Comparison of ENCODE assay signal across 9 mouse cellular contexts in the genomic region with DNA sequence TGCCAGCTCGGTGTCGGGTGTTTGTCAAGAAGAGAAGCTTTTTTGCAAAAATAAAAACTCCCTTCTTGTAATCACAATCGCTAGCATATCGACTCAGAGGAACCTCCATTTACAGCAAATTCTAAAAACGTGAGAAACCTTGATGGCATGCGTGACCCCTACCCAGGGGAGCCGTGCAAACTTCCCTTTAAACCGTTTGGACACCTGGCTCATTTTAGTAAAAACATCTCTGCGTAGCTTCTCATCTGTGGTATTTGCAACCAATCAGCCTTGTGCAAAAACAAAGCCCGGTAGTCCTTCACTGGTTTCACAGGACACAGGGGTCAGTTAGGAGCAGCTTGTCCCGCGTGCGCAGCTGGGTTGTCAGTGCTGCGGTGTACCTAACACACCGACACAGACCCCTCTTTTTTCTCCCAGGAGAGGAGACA. TPM values are rescaled to one million over a fixed set of nuclear protein-coding genes. Genes with fewer than 3 reads are reported as not detected.
DNase-seq lines count a peak whose midpoint lies in the region; ATAC-seq and TF ChIP-seq lines count a peak whose summit lies in the region.
"Had no signal": no experiment of that assay in that cellular context is flagged by ENCODE, and none has a peak within 500 bp of the region (broad histone marks: within the 10 kb centered on the region; RNA-seq: fewer than 3 reads in every experiment).

No protein-coding gene starts in this region.

- no peak for TF ChIP-seq CTCF in gastrocnemius, adult 2 months (IDR thresholded peaks at IDR 0.05)
- TF ChIP-seq CTCF in liver, adult 2 months (IDR thresholded peaks at IDR 0.05; ENCODE audit: low read depth, low read length), result no peak

- TF ChIP-seq POLR2A in liver, adult 2 months (IDR thresholded peaks at IDR 0.05; ENCODE audit: extremely low read depth, insufficient read depth, low read length), result no peak

- H3K36me3 ChIP-seq in liver, adult 2 months (ENCODE audit: control insufficient read depth, insufficient read depth, low read length), result no peaks in the 10 kb centered on the region

- peak; percentile 17 for DNase-seq in gastrocnemius, adult 2 months
- DNase-seq in gastrocnemius, postnatal 14 days, result no peak
- DNase-seq in heart, postnatal 36 days, result peak; percentile 21 to 29
- peak; percentile 64 for DNase-seq in liver, adult 2 months (ENCODE audit: extremely low read depth, low read depth, low spot score)
- DNase-seq in urinary bladder, postnatal 10 days (ENCODE audit: low spot score), result no peak
- DNase-seq in gastrocnemius, postnatal 4 days (ENCODE audit: low spot score in 2 of 2), result no peak

- peak overlapping the region; percentile 77; the same call in 1 of the 2 replicates for H3K27ac ChIP-seq in gastrocnemius, adult 2 months
- H3K27ac ChIP-seq in liver, adult 2 months (replicated peaks; ENCODE audit: insufficient read depth, low read depth, low read length), result peak overlapping the region; percentile 72

- intact Hi-C loops in gastrocnemius, adult 2 months (cut with DNase I), result loop anchor here (5.0 kb wide), 1 partner anchor 46 kb away; a partner anchor contains a TSS
- intact Hi-C loops in gastrocnemius, postnatal 14 days (cut with DNase I; ENCODE audit: low total_unique reads), result no loop called here
- intact Hi-C loops in heart, postnatal 36 days (cut with DNase I), result loop anchor here (5.0 kb wide), 1 partner anchor 46 kb away; a partner anchor contains a TSS

- H3K79me2 ChIP-seq in liver, adult 2 months (ENCODE audit: control insufficient read depth, insufficient read depth, low read length), result peaks cover 3% of the 10 kb centered on the region; the same call in 1 of the 2 replicates

- H3K4me3 ChIP-seq in gastrocnemius, adult 2 months, result peak overlapping the region; percentile 89
- peak overlapping the region; percentile 55 for H3K4me3 ChIP-seq in liver, adult 2 months (ENCODE audit: insufficient read depth, low read depth, low read length)

- H3K9ac ChIP-seq in liver, adult 2 months (ENCODE audit: low read depth, low read length), result peak overlapping the region; percentile 70

- 0 out of 2 replicates have a peak, but pooled peaks have one; percentile 7 for ATAC-seq in common myeloid progenitor, adult 5-6 weeks (replicated peaks; ENCODE audit: low read depth, poor library complexity, severe bottlenecking)
- peak; percentile 25; the same call in 1 of the 2 replicates for ATAC-seq in neutrophil, adult 5-6 weeks (ENCODE audit: extremely low read depth, insufficient number of reproducible peaks, low FRiP score, poor library complexity, severe bottlenecking)

- peaks cover 7% of the 10 kb centered on the region for H3K4me1 ChIP-seq in liver, adult 2 months (ENCODE audit: control insufficient read depth, insufficient read depth, low read length)

- H3K27me3 ChIP-seq in liver, adult 2 months (ENCODE audit: control insufficient read depth, insufficient read depth, low read length), result no peaks in the 10 kb centered on the region

- 5% methylated on average over 15 of the region's 15 CpGs for WGBS in liver, adult 2 months

RNA-seq across cellular contexts. Expression of a gene that starts 1.5 kb away (rescaled TPM):
- 1 to 10 TPM in 1 of 2 experiments, under 1 TPM in 1; 0.64 to 1.3 TPM for total RNA-seq in gastrocnemius, adult 2 months (2021)
- 1 to 10 TPM; 1.4 to 1.5 TPM for total RNA-seq in gastrocnemius, postnatal 14 days (2021)
- total RNA-seq in common myeloid progenitor, adult 5-6 weeks (2017), result 34.5 and 46.9 TPM in 2 replicates
- total RNA-seq in heart, postnatal 36 days (2021), result 1 to 10 TPM; 2.9 to 3.1 TPM
- 19.8 and 24.8 TPM in 2 replicates for total RNA-seq in liver, adult 2 months (2014; rRNA removed)
- polyA plus RNA-seq in liver, adult 2 months (2012; rRNA removed), result 8.4 and 12.5 TPM in 2 replicates
- total RNA-seq in neutrophil, adult 5-6 weeks (2017), result 32.7 and 33.5 TPM in 2 replicates
- total RNA-seq in gastrocnemius, postnatal 4 days (2021), result 1 to 10 TPM; 1.6 to 2.0 TPM
- total RNA-seq: ES-E14 had no signal

RNA-seq across cellular contexts. Expression of a gene that starts 10.7 kb away (rescaled TPM):
- 1 to 10 TPM; 1.4 to 1.6 TPM for total RNA-seq in gastrocnemius, adult 2 months (2021)
- 1 to 10 TPM in 1 of 2 experiments, under 1 TPM in 1; 0.93 to 1.7 TPM for total RNA-seq in gastrocnemius, postnatal 14 days (2021)
- 8.1 and 10.4 TPM in 2 replicates for total RNA-seq in common myeloid progenitor, adult 5-6 weeks (2017)
- total RNA-seq in heart, postnatal 36 days (2021), result 1 to 10 TPM; 2.7 to 4.1 TPM
- 1.9 and 2.1 TPM in 2 replicates for total RNA-seq in liver, adult 2 months (2014; rRNA removed)
- polyA plus RNA-seq in liver, adult 2 months (2012; rRNA removed), result 0.21 and 0.39 TPM in 2 replicates
- 2.9 and 4.9 TPM in 2 replicates for total RNA-seq in neutrophil, adult 5-6 weeks (2017)
- total RNA-seq in gastrocnemius, postnatal 4 days (2021), result 1 to 10 TPM; 2.4 to 2.7 TPM

RNA-seq across cellular contexts. Expression of a gene that starts 46.3 kb away (rescaled TPM):
- total RNA-seq in gastrocnemius, adult 2 months (2021), result 10 to 100 TPM; 22.2 to 25.1 TPM
- 10 to 100 TPM; 15.3 to 16.4 TPM for total RNA-seq in gastrocnemius, postnatal 14 days (2021)
- total RNA-seq in common myeloid progenitor, adult 5-6 weeks (2017), result 70.9 and 81.0 TPM in 2 replicates
- 10 to 100 TPM; 14.5 to 19.0 TPM for total RNA-seq in heart, postnatal 36 days (2021)
- total RNA-seq in liver, adult 2 months (2014; rRNA removed), result 20.6 and 21.1 TPM in 2 replicates
- 10.0 and 21.4 TPM in 2 replicates for polyA plus RNA-seq in liver, adult 2 months (2012; rRNA removed)
- total RNA-seq in neutrophil, adult 5-6 weeks (2017), result 43.0 and 58.7 TPM in 2 replicates
- total RNA-seq in gastrocnemius, postnatal 4 days (2021), result 10 to 100 TPM; 19.8 to 20.8 TPM

Comparison
In these comparisons a context has a peak if more than half of its experiments do, and no peak if none do; other contexts are left out.
1. DNase-seq: peak in gastrocnemius, adult 2 months (single experiment), heart, postnatal 36 days (2 of 2) and liver, adult 2 months (single experiment); none in gastrocnemius, postnatal 14 days (single experiment), urinary bladder, postnatal 10 days (single experiment) and gastrocnemius, postnatal 4 days (0 of 2).